Mouse (Mus musculus) megakaryocyte, embryonic 14.5 days (primary cell): Measurements from ENCODE around the gene Bcl2l13.

ENCODE experiments used
- FLI1 ChIP-seq: IDR thresholded peaks from 2 replicates; pipeline ENCODE4 v1.6.1; 2012; ENCODE audit warnings: low read length, inconsistent platforms, mixed read lengths
- GATA1 ChIP-seq: IDR thresholded peaks from 3 replicates; pipeline ENCODE4 v1.6.1; 2012; ENCODE audit warnings: mixed read lengths, low read length, inconsistent platforms, borderline replicate concordance

- TF ChIP-seq GATA1: no peak
- TF ChIP-seq FLI1: no peak
Observed at GRCm38 (mm10) chr6:120822937-120823614, 12.9 kb upstream of the Bcl2l13 start.
